Mouse (Mus musculus) cerebellum, adult 11-12 months (tissue): Measurements from ENCODE around the gene Gpr1.
"Not testable (repeated sequence)": the region's sequence is repeated elsewhere in the genome, so short reads cannot be mapped to it uniquely, and the experiment has no call there.

Experiments used
- DNase-seq: peaks from one replicate; pipeline ENCODE4 v3.0.0; 2022

The Gpr1 gene

DNA sequence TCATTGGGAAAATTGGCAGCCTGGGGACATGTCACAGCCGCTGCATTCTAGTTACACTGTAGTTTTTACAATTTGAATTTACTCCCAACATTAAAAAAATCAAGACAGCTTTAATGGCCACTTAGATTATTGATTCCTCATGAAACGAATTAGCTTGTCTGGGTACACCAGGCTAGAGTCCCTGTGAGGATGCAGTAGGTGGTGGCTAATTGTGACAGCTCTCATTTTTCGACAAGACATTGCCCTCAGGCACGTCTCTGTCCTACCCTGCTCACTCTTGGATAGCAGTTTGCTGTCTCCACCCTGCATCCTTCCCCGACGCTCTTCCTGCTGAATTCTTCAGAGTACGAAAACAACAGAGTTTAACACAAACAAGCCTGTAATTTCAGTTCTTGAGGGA is 288 bp upstream of the Gpr1 start:
- DNase-seq = no peak

DNA sequence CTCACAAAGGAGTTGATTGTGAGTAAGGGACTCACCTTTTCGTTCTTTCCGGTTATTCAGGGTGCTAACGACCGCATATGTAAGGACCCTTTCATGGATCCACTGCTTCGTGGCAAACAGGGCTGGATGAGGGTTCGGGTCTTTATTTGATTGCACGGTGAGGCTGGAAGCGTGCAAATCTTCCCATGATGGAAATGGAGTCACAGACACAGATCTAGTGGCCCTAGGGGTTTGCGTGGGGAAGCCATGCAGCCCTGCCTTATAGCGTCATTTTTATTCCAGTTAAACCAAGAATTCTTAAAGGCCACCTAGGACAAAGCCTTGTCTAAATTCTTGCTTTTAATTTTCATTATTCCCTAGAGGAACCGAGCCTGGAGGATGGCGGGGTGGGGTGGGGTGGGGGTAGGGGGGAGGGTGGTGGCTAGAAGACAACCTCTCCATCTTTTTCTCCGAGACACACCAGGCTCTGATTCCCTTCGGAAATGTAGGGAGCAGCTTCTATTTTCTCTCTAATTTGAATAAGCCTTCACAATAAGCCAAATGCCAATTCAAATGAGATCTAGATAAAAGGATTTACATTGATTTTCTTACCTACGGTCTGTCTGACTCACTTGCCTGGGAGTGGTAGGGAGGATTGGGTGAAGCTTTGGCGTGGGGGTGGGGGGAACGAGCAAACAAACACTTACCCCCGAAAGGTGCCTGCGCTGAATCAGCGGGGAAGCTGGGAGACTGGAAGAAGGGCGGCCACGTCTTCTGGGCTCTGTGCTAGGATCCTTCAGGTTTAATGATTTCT is 669 bp downstream of the Gpr1 start:
- no peak for DNase-seq

DNA sequence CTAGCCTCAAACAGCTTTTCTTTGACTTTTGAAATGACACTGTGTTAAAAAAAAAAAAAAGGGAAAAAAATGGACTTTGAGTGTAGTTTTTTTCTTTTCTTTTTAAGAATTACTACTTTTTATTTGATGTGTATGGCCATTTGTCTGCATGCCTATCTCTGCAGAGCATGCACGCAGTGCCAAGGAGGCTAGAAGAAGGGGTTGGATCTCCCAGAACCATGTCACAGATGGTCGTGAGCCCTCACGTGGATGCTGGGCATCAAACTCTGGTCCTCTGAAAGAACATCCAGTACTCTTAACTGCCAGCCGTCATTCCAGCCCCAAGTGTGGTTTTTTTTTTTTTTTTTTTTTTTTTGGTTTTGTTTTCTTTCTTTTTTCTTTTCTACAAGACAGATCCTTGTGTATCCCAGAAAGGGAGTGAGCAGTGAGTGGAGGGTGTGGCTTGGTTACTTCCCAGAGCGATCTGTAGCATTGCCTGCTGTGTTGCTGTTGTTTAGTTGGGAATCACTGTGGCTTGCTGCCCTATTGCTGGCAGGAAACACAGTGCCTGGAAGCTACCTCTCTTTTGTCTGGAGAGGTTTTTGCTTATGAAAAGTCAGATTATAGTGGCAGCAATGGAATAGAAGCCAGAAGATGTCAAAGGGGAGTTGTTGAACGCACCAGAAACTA is 4.3 kb downstream of the Gpr1 start:
- no peak for DNase-seq

DNA sequence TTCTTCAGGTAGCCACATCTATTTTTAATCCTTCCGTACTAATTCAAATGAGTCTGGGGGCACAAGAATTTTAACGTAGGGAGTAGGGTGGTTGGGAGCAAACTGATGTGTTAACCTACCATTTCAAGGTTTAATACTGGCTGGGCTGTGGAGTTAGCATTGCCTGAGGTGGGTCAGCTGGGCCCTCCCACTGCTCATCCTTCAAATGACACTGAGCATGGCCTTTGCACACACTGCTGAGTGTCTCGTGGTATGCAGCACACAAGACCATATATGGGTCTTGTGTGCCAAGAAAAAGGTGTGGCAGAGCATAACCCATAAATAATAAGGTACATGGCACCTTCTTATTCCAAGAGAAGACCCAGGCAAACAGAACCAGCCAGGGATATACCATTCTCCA is 6.7 kb downstream of the Gpr1 start:
- DNase-seq = no peak

DNA sequence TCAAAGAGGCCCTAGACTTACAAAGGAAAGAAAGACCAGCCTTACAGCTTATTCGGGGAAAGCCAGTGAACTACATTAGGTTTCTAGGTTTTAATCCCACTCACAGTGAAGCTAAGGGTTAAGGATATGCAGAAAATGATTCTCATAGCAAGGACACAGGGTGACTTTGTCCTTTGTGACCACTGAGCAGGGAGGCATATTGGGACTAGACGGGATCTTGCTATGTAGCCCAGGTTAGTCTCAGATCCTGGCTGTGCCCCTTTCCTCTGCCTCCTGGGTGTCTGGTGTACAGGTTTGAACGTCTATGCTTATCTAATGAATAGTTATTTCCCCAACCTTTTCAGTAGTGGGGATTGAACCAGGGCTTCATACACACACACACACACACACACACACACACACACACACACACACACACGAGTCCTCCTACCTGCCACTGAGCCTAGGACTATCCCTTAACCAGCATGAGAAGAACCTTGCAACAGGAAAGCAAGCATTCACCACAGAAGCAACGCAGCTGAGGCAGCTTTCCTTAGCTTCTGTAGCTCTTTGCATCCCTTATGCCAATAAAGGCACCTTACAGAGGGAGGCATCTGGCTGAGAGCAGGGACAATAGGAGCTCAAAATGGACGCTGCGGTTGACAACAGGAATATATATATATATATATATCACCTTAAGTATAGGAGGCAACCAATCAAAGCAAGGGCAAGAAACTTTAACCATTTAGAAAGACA is 9.5 kb downstream of the Gpr1 start:
- no peak for DNase-seq

DNA sequence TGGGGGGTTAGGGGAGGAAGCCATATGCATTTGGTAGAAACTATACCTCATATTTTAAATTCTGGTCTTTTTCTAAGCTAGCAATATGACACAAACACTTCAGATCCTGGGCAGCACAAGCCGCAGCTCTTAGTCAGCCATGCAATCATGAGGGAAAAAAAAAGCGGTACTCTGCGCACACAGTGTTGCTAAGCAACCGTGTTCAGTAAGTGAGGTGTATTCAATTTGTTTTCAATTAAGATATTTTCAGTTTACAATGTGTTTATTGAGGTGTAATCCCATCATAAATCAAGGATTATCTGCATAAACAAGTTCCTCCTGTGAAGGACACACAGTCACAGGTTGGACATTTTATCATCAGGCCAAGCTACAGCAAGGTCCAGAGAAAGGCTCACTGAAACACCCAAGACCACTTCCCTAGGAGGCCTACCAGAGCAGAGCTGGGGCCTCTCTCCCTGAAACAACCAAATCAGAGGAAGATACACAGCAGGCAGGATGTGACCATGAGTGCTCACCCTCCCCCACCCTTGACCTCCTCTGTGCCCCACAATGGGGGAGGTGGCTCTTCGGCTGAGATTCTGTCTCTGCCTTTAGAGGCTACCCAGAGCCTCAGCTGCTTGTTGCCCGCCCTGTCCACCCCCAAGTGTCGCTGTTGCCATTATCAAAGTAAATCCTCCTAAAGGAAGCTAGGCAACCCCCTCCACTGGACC is 10.2 kb downstream of the Gpr1 start:
- DNase-seq = no peak

DNA sequence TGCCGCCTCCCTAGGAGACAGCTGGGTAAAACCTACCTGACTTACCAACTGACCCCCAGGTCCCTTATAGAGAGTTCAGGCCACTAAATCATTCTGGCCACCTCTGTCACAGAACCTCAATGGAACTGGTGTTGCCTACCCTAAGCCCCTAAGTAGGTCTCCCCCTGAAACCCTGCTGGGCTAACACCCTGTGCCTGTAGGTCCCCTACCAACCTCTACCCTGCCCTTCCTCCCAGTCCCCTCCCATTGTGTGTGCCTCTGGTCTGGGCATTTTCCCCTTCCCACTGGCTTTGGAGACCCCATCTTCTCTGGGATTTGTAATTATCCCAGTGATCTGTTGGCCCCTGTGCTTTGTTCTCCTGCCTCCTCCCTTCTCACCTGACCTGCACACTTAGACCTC is 10.9 kb downstream of the Gpr1 start:
- no peak for DNase-seq

DNA sequence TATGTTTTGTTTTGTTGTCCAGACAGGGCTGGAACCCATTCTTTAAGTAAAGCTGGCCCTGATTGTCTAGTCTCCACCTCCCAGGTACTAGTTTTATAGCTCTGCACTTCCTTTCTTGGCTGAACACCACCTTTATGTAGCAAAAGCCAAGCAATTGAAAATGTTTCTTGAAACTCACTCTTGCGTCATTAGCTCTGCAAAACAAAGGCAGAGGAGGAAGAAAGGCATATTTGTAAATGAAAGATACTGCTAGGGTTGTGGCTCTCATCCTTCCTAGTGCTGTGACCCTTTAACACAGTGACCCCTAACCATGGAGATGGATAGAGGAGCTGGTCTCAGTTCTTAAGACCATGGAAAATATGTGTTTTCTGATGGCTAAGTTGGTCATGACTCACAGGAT is 12.7 kb downstream of the Gpr1 start:
- DNase-seq = no peak

DNA sequence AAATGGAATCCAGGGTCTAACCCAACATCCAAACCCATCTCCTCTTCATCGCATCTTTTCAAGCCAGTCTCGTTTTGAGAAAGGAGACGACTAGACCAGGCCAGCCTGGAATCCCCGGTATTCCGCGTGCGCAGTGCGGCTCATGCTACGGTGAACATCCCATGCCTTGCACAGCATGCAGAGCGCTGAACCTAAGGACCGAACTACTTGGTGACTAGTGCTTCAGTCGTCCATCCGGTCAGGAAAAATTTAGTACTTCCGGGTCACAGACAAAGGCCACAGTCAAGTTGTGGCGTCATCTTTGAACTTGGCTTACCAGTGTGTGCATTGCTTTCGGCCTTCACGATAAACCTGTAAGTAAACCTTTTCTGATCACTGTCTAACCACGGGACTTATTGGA is 14.0 kb downstream of the Gpr1 start:
- DNase-seq = no peak

DNA sequence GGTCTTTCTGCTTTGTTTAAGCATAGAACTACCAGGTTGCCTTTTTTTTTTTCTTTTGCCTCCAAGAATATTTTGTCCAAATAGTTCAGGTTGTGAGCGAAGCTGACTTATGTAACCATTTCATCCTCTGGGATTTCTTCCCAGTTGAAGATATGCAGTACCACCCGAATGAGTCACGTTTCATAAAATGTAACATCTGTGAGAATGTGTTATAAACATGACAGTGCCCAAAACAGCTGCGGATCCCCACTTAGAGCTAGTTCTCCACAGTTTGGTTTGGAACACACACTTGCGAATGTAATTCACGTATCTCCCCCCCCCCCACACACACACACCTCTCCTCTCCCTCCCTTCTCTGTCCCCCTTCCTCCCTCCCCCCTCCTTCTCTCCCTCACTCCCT is 15.0 kb downstream of the Gpr1 start:
- DNase-seq = no peak

DNA sequence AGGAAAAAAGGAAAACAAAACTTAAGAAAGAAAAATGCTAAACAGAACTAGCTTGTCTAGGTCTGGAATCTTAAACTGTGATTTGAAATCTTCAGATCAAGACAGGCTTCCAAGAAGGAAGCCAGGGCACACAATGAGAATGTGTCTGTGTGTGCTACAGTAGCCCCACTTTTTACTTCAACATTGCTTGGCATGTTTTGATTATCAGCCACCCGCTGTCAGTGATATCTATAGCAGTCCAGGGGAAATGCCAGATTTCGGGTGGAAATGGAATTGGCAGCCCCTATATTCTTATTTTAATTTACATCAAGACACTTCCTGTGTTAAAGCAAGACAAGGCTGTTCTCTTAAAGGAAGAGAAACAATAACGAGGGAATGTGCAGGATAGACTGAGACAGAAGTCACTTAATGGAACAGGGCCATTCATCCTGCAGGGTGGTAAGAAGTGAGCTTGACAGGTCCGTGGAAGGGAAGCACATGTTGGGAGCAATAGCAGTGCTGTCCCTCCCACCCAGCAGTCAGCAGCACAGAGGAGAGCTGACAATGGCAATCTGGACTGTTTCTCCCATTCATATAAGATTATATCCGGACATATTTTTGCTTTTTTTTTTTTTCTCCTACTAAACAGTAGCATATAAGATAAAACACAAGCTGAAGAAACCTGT is 18.4 kb downstream of the Gpr1 start:
- no peak for DNase-seq

DNA sequence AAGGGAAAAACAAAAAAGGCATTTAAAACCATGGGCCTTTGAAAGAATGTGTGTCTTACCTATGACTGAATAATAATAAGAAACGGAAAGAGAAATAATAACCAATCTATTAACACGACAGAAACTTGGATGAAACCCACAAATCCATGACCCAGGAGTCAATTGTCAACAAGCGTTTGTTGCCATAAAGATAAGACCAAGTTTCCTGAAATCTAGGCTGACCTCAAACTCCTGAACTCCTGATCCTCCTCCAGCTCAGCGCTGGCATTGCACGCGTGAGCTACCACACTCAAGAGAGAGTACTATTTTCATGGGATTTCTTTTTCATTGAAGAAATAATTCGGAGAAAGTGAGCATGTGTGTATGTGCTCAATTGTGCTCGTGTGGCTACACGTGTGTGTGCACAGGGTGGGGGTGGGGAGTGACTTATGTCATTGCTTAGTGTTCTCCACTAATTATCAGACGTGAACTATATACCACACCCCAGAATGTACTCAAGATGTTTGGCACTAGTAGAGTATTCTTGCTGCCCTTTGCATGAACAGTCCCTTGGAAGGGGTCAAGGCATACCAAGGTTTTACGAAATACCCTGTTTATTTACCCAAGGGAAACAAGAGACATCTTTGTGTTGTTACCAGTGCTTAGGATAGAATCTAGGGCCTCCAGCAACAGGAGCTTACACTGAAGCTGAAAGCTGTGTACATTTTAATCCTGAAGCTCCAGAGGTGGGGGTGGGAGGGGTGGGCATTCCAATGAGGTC is 21.9 kb downstream of the Gpr1 start:
- no peak for DNase-seq

DNA sequence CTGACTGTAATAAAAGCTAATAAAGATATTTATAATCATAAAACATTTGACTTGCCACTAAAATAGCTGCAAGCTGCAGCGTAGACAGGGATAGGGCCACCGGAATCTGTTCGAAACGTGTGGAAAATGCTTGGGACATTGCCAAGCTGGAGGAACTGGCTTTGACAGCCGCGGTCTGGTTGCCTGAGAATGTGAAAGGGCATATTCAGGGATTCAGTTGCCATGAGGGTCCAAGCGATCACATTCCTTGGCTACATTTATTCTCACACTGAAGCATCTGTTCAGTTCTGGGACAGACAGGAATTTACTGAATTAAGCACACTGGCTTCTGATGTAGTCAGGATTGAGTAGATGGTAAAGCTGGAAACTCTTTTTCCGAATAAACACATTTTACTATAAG is 23.5 kb downstream of the Gpr1 start:
- no peak for DNase-seq

DNA sequence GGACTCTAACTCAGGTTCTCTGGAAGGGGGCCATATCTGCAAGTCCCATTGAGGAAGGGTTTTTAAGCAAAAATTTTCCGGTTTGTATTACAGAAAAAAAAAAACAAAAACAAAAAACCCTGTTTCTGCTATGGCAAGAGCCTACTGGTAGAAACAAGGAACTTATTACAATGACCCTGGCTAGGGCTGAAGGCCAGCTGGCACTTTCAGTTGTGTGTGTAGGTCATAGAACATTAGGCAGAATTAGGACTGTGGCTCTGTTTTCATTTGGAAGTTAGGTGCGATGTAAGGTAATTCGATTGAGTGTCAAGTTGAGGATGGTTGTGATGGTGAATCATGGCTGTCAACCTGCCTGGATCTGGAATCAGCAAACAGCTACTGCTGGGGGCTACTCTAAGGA is 25.8 kb downstream of the Gpr1 start:
- no peak for DNase-seq

DNA sequence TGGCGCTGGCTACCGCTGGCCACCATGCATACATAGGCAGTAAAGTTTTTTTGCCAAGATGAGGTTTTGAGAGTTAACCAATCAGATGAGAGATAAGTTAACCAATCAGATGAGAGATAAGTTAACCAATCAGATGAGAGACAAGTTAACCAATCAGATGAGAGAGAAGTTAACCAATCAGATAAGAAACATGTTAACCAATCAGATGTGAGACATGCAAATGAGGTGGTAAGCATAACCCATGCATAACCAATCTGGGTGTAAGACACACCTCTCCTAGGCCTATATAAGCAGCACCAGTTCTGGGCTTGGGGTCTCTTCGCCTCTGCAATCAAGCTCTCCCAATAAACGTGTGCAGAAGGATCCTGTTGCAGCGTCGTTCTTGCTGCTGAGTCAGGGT is 28.9 kb downstream of the Gpr1 start:
- DNase-seq = not testable (repeated sequence)

DNA sequence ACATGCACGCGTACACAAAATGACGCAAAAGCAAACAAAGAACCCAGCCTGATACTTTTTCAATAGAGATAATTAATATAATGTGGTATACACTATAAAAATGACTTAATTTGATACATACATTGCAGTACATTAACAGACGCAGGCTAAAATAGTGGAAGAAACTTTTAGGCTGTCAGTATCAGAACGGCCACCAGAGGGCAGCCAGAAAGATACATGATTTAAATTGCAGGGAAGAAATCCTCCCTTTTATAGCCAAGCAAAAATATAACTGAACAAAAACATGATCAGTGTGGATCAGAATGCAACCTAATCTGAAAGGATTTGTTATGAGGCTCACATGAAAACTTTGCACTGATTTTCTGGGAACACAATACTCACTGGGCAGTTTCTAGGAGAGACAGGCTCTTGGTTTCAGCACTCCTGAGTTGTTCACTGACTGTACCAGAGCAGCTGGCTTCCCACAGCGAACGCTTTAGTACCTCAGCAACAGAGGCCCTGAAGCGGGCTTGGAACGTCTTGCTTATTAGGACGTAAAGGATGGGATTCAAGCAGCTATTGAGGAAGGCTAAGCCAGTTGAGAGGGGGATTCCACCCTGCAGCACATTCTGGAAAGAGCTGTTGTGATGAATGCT is 31.6 kb downstream of the Gpr1 start:
- DNase-seq = no peak

DNA sequence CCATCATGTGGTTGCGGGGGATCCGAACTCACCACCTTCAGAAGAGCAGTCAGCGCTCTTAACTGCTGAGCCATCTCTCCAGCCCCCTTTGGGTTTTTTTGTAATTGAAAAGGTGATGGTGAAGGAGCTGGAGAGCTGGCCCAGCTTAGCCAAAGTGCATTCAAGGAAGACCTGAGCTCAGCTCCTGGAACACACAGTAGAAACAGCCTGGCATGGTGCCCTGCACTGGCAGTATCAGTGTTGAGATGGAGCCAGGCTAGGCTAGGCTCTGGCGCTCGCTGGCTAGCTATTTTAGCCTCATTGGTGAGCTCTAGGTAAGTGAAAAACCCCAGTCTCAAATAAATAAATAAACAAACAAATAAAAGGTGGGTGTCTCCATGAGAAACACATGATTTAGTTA is 32.1 kb downstream of the Gpr1 start:
- DNase-seq = peak; percentile 75

DNA sequence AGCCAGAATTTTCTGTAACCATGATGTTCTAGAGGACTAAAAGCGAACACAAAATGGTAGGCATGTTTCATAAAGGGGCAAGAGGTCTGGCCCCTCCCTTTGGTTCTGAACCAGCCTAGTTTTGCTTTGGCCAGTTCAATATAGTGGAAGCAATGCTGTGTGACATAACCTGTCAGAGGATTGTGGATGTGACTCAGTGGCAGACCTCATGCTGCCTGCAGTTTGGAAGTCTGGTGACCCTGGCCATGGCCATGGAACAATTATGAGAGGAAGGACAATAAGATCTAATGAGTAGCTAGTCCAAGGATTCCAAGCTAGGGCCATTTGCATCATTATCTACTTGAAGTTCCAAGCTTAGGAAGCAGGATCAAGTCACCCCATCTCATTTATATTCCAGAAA is 32.9 kb downstream of the Gpr1 start:
- no peak for DNase-seq

DNA sequence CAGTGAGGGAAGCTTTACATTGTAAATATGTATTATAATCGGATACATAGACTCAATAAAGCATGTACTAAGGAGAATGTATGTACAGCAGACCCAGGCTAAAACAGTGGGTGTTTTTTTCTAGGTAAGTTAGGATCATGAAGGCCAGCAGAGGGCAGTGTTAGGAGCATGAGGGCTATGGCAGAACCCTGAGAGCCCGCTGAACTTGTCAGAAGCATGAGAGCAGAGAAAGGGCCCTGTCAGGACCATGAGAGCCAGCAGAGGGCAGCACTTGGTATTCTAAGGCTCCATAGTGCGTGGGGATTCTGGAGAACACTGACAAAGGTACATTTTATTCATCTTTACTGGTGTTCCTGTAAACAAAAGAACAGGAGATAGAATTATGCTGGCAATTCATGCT is 33.3 kb downstream of the Gpr1 start:
- DNase-seq = peak; percentile 84

DNA sequence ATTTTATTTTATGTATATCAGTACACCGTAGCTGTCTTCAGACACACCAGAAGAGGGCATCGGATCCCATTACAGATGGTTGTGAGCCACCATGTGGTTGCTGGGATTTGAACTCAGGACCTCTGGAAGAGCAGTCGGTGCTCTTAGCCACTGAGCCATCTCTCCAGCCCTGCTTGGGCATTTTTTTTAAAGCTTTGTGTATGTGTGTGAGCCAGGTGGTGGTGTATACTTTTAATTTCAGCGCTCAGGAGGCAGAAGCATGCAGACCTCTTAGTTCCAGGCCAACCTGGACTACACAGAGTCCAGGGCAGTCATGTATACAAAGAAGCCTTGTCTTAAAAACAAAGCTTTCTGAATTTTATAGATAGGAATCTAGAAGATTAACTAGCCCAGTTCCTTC is 33.8 kb downstream of the Gpr1 start:
- not testable (repeated sequence) for DNase-seq

DNA sequence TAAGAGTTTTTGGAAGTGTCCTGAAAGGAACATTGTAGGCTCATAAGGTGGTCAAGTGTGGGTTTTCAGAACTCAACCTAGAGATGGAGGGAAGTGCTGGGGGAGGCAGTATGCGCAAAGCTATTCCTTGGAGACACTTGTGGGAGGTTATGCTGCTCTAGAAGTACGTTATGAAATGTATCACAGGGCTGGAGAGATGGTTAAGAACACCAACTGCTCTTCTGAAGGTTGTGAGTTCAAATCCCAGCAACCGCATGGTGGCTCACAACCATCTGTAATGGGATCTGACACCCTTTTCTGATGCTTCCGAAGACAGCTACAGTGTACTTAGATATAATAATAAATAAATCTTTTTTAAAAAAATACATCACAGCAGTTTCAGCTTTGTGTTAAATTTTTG is 34.2 kb downstream of the Gpr1 start:
- DNase-seq = no peak

DNA sequence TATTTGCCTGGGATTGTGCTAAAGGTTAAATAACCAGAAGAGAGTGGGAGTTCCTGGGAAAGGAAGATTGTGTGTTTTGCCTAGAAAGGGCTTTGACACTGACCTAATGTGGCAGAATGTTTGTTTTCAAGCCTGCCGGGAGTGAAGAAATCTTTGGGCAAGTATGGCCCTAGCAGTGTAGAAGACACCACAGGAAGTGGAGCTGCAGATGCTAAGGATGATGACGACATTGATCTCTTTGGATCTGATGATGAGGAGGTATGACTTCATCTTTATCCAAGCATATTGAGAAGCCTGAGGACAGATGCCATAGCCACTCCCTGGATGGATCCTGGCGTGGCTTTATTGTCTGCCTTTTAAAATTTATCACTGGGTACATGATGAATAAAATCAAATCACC is 36.0 kb downstream of the Gpr1 start:
- DNase-seq = no peak
